Mouse (Mus musculus) lung, postnatal 36 days (tissue): ENCODE measurements around the gene Ccm2l.

Experiments
- DNase-seq: peaks from one replicate; pipeline ENCODE4 v3.0.0; 2022; ENCODE audit warnings: mixed read lengths

Ccm2l gene

DNA sequence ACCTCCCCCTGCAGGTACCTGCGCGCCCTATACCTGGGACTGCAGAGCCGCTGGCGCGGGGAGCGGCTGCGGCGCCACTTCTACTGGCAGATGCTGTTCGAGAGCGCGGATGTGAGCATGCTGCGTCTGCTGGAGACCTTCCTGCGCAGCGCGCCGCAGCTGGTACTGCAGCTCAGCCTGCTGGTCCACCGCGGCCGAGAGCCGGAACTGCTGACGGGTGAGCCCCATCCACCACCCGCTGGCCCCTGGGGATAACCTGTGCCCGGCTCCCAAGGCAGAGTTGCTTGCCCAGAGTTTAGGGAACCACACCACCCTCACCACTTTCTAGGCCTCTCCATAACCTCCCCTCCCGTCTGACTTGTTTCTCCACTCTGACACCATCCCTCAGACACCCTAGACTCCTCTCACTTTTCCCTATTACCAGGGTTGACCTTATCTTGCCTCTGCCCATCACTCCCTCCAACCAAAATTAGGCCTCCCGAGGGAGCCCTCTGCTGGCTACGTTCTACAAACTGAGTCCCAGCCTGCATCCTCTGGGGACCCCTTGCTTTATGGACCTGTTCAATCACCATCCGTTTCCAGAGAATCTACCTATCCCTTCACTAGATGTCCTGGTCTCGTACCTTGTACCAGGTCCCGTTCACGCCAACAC, 12.9 kb upstream of the Ccm2l start:
- DNase-seq, result no peak

DNA sequence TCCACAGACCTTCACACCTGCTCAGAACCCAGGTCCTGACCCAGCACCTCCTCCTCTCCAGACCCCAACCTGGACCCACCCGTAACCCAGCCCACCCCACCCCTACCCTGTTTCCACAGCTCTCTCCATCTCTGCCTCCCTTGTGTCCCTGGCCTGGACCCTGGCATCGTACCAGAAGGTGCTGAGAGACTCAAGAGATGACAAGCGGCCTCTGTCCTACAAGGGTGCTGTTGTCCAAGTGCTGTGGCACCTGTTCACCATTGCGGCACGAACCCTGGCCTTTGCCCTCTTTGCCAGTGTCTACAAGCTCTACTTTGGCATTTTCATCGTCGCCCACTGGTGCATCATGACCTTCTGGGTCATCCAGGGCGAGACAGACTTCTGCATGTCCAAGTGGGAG, 11.9 kb upstream of the Ccm2l start:
- no peak for DNase-seq

DNA sequence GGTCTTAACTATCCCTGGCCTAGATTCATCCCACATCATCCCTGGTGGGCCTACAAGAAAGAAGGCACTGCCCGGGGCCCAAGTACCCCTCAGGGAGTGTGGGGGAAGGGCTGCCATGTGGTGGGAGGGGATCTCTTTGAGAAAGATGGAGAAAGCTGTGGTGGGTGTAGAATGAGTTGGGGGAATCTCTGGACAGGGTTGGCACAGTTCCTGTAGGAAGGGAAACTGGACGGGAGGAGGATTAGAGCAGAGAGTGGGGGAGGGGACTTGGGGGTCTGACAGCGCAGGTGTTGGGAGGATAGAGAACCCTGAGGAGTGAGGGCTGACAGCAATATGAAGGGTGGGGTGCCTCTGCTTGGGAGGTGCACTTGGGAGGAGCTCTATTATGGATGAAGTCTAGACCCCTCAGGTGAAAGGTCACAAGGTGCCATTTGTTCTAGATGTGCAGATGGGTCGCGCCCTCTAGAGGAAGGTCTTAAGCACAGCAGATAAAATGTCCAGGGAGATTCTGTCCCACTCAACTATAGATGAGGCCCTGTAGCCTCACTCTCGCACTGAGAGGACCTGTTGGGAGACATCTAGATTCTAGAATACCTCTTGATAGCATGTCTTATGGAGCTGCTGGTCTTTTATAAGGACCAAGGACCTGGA, 10.4 kb upstream of the Ccm2l start:
- no peak for DNase-seq

DNA sequence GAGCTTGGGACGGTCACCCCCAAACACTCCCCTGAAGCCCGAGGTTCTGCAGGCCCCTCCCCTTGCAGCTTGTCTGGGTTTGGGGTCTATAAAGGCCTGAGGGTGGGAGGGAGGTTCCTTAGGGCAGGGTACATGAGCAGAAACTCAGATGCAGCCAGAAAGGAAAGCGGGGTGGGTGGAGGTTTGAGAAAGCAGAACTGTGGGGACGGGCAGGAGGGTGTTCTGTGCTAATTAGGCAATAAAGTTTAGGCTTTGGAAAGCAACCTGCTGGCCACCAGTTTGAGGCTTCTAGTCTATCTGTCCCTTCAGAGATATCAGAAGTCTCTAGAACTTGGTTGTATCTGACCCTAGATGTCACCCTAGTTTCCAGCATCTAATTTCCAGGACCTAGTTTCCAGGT, 7.4 kb upstream of the Ccm2l start:
- DNase-seq, result no peak

DNA sequence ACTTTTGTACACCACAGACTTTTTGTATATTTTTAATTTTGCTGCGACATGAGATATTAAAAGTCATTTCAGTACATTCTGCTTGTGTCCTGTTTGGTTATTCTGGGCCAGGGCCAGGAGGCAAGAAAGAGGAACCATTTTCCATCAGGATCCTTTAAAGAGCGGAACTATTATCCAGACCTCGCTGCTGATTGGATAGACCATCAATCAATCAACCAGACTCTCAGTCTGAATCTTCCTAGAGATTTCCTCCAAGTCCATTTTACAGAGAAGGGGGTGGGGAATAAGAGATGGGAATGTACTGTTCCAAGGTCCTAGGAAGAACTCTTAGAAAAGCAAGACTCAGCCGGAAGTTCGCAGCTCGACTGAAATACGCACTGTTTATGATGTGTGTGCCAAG, 5.5 kb upstream of the Ccm2l start:
- peak; percentile 30 for DNase-seq

DNA sequence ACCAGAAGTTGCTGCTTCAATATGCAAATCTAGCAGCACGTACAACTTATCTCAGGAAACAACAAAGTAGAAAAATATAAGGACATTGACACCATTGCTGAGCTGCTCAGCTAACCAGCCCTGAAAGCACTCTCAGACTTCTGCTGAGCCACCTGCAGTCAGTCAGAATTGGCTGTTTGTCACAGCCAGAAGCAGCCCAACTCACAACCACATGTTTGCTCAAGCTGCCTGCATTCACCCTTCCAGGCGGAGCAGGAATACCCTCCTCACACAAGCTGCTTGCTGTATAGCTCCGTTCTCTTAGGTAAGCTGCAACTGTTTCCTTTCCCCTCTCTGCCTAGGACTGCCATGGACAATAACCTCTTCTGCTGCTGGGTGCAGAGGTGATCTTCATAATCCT, 2.4 kb upstream of the Ccm2l start:
- no peak for DNase-seq

DNA sequence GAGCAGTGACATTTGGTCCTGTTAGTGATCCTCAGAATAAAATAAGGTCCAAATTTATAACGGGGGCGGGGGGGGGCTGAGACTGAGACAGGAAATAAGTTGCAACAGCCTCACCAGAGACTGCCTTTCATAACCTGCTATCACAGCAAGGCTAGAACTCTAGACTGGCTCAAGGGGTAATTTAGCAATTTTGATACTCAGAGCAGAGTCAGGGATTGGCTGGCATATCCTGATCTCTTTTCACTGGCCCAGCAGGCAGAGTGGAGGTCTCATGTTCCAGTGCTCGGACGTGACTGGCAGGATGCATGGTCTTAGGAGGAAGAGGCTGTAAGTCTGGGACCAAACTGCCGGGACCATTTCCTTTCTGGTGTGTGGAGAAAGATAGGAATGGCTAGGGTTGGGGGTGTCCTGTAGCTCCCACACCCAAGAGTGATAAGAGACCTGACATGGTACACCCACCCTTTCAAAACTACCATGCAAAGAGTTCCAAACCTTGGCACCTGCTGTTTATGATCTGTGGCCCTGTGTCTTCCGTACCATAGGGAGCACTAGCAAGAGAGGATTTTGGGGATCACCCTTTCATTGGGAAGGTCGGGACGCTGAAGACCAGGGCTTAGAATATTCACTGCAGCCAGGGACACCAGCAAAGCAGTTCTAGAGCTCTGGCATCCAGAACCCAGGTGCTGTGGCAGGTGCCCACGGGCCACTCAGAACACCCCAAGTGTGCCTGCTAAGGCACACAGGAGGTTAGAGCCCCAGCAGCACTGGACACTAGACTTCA, 1.4 kb upstream of the Ccm2l start:
- DNase-seq, result peak; percentile 42

DNA sequence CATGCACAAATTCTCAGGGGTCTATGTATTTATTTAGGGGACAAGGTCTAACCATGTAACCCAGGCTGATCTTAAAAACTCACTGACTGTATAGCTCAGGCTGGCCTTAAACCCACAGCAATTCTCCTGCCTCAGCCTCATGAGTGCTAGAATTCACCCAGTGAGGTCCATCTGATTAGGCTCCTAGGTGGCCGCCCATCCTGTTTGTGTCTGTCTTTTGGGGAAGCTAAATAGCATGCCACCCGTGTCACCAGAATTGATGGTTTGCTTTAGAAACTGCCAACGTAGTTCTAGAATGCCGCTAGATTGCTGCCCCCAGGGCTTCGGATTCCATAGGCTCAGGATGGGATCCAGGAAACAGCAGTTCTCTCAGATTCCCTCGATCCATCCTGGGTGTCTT, 1.2 kb downstream of the Ccm2l start:
- DNase-seq, result peak; percentile 52

DNA sequence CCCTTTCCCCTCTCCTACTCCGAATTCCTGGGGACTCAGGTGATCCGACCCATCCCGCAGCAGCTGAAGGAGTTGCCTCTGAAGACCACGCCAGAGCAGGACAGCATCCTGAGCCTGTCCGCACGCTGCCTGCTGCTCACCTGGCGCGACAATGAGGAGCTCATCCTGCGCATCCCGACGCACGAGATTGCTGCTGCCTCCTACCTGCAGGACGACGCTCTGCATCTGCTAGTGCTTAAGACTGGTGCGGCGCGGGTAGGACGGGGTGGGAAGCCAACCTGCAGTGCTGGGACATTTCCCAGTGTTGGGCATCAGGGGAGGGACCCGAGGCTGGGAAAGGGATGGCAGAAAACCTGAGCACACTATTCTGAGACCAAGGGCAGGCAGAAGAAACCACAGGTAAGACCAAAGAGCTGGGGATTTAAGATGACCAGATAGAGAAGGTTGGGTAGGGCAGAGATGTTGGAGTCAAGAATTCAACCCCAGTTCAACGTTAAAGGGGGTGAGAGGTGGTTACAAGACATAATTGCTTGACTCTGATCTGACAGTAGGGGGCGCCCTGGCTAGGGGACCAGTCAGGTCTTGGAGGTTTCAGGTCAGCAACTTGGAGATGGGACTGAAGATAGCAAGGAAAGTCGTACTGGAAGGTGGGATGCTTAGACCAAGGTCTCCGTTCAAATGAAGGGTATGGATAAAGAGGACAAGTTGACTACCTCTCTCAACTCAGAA, 5.2 kb downstream of the Ccm2l start:
- DNase-seq, result peak; percentile 55

DNA sequence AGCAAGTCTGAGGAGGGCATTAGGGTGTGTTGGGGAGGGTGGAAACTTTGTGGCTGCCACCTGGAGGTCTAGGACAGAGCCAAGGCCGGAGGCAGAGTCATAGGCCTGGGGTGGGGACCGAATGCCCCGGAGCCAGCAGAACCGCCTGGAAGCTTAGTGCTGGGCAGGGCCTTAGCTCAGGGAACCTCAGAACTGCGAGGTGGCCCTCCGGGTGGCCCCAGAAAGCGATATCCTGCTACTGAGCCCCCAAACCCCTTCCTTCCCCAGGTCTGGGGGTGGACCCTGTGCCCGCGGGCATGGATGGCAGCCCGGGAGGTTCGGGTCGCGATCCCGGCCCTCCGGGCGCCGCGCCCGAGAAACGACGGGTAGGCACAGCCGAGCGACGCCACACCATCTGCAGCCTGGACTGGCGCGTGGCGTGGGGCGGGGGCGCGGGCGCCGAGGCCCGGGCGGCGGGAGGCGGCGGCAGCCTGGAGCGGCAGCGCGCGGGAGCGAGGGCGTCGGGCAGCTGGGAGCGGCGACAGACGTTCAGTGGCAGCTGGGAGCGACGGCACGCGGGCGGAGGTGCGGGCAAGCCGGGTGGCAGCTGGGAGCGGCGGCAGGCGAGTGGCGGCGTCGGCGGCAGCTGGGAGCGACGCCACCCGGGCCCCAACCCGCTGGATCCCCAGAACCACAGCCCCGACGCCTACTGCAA, 5.9 kb downstream of the Ccm2l start:
- DNase-seq, result no peak

DNA sequence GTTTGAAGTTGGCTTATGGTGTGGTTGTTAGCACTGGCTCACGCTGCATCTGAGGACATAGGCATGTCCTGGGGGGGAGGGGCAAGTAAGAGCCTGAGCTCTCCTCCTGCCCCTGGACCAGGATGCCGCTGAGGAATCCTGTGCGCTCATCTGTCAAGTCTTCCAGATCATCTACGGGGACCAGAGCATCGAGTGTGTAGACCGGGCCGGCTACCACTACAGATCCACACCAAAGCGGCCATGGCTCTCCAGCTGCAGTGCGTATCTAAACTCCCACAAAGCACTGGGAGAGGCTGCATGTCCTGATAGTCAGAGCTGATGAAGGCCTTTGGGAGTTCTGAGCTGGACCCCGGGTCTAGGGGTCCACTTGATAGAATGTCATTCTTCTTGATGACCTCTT, 8.9 kb downstream of the Ccm2l start:
- DNase-seq, result no peak

DNA sequence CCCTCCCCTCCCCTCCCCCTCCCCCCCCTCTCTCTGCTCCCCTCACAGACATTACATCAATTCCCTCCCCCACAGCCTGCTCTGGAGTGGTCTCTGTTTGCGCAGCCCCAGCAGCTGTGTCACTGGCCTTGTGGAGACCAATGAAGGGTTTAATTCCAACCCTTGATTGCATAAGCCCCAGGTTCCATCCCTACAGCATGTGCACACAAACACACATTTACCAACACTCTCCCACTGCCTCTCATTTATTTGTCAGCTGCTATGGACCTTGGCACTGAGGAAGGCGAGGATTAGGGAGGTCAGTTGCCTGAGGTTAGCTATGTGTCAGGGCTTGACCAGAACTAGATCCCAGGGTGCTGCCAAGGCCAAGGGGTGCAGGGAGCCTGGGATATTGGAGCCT, 10.2 kb downstream of the Ccm2l start:
- no peak for DNase-seq

DNA sequence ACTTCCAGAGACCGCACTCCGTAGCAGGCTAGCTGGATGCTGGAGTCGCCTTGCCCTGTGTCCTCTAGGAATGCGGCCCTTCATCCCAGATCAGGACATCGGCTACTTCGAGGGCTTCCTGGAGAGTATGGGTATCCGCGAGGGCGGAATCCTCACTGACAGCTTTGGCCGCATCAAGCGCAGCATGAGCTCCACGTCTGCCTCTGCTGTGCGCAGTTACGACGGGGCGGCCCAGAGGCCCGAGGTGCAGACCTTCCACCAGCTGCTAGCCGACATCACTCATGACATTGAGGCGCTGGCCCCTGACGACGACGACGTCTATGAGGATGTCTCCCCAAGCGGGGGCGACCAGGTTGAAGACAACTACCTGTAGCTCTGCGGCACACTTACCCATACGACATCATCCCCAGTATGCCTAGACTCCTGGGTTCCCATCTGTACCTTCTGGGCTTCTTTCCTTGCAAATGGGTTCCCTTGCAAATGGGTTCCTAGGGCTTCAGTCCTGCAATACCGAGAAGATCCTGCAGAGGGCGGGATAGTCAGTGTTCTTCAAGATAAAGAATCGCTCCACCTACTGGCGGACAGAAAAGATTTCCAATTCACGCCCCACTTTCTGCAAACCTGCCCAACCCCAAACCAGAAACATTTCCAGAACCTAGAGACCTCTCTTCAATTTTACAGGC, 15.2 kb downstream of the Ccm2l start:
- peak; percentile 94 for DNase-seq

DNA sequence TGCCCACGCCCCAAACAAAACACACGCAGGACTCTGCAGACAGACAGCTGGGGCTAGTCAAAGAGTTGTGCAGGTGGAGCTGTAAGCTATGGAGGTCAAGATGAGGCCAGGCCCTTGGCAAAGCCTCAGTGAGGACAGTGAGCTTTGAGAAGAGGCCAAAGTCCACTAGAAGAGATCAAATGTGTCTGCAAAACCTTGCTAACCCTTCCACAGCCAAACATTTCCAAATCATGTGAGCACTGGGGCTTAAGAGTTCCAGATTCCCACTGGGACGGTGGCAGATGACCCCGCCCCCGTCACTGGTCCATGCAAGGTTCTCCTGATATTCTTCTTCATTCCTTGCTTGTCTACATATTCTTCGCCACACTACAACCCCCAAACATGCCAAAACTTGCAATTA, 16.1 kb downstream of the Ccm2l start:
- DNase-seq, result no peak

DNA sequence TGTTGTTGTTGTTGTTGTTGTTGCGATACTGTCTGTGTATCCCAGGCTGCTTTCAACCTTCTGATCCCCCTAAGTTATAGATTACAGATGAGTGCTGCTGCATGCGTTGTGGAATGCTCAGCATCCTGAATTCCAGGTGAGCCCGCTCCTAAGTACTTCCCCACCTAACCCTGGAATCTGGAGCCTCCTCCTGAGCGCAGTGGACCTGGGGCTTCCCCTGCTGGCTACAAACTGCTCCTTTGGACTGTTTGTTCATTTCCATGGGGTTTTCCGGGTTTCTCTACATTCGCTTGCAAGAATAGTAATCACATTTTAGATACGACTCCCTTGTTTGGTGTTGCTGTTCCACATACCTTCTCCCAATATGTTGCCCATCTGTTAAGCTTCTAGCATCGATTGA, 17.5 kb downstream of the Ccm2l start:
- peak; percentile 36 for DNase-seq

DNA sequence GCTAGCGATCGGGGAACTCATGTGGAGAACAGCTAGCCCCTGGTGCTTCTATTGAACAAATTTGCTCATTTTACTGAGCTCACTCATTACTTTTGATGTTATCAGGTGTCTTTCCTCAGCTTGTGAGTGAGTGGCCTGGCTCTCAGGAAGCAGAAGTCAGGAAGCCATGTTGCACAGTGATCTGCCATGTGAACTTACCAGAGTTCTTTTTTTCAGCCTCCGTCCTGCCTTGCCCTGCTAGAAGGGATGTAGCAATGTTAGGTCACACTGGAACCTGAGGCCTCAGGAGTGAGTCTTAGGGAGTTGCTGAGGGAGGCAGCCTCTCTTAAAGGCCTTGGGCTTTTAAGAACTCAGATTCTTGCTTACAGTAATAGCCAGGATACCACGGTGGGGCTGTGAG, 18.1 kb downstream of the Ccm2l start:
- DNase-seq, result no peak

DNA sequence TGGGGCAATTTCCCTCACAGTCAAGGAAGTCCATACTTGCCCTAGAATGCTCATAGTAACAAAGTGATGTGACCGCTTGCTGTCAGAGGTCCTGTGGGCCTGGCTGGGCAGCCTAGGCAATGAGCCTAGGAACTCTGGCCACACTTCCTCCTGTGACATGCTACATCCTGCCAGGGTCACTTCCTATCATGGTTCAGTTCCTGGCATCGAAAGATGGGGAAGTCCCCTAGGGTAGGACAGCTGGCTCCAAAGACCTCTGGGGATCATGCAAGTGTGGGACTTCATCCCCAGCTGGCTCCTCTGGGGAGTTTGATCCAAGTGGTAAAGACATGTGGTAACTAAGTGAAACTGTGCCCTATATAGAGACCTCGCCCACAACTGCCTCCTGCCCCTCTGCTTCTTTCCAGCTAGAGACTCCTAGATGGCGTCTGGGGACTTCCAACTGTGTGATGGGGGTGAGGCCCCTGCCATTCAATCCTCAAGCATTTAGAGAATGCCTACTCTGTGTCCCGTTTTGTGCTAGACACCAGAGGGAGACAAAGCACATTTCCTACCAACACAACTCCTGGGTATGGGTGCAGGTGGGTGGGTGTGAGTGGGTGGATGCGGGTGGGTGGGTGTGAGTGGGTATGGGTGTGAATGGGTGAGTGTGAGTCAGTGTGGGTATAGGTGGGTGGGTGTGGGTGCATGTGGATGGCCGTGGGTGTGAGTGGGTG, 18.7 kb downstream of the Ccm2l start:
- peak; percentile 65 for DNase-seq

DNA sequence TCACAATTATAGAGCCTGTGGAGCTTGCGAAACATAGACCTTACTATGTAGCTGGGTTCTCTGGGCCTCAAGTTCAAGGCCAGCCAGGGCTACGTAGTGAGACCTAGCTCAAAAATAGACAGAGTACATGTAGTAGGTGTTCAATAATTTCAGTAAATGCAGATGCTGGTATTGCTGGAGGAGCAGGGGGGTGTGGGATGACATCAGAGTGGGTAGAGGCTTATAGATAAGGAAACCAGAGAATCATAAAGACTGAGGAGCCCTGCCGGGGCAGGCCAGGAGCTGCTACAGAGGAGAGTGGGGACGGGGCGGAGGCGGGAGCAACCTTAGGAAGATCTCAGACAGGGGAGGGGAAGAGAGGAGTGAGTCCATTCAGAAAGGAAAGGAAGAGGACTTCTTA, 19.8 kb downstream of the Ccm2l start:
- no peak for DNase-seq

DNA sequence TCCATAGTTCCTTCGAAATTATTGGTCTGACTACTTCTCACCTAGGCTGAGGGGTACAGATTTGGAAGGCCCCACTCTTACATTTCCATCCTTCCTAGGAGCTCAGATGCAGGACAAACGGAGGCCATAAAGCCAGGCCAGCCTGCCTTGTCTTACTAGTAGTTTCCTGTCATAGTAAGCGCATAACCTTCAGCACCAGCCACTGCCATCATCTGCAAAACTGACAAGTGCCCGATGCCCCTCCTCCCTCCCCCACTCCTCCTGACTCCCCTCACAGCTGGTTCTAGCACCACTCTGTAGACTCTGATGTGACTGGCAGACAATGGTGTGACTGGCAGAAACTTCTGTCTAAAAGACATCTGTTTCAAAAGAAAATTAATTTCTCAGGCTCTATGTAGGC, 20.4 kb downstream of the Ccm2l start:
- no peak for DNase-seq

DNA sequence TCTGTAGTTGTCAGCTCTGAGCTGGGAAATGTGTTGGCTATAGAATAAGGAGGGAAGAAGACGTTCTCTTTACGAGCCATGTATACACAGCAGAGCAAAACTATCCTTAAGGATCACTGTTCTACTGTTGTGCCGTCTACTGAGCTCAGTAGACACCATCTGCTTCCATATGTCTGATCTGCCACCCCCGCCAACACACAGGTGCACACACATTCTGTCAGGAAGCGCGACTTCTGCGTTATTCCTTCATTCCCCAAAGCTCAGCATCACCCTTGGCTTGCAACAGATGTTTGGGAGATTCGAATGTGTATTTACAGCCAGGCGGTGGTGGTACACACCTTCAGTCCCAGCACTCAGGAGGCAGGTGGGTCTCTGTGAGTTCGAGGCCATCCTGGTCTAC, 21.3 kb downstream of the Ccm2l start:
- no peak for DNase-seq

DNA sequence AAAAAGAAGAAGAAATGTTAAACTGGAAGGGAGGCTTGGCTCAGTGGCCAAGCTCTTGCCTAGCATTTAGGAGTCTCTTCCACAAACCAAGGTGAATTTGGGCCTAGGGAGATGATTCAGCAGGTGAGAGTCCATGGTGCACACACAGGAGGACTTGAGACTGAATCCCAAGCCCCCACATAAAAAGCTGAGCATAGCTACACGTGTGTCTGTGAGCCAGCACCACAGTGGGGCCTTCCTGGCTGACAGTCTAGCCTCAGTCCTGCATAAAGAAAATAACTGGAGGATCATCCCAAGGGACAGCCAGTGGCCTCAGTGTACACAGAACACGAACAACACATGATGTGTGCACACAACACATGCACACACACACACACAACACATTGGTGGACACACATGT, 23.6 kb downstream of the Ccm2l start:
- no peak for DNase-seq
